Mouse (Mus musculus) liver (tissue): ENCODE results near the gene Man1b1.

ENCODE experiments used
- DNase-seq: peaks from one replicate; pipeline ENCODE4 v3.0.0-alpha.2; 2020; ENCODE audit warnings: mixed read lengths

The Man1b1 gene

DNA sequence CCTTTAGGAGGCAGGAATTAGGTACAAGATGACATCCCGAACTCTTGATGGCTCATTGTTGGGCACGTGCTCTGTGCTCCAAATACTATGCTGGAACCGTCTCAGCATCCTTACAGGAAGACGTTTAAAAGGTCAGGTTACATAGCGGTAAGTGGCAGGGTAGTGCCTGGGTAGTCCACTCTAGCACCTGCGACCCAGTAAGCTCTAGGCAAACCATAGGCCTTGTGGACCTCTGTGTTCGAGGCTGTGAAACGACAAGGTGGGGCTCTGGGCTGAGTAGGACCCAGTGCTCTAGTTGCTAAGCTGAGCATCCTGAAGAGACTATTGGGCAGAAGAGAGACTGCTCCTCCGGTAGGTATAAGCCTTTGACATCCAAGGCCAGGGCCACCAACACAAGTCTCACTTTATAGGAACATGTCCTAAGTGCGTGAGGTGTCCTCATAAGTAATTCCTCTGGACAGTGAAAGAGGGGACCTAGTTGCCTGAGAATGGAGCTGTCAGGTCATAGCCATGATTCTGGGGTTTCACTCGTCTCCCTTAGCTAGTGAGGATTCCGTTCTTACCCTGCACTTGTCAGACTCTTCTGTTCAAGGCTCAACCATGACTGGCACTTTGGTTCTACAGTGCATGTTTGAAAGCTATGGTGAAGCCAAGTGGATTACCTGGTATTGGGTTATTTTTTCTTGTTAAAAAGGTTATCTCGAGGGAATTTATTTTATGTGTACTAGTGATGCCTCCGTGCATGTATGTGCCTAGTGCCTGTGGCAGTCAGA lies 26.4 kb upstream of the Man1b1 start:
- DNase-seq: no peak

DNA sequence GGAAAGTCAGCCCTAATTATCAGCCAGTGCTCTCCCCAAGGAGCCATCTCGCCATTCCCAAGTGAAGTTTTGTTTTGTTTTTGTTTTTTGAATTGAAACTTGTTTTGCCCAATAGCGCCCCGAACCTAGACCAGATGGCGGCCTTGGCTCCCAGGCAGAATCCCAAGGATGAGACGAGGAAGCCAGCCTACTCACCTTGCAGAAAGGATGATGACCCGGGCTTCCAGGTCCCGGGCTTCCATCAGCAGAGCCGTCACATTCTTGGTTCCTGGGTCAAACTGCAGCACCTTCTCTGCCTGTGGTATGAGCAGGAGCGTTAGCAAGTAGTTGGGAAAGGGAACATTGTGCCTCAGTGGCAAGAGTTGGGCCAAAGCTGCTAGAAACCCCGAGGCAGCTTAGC lies 22.0 kb upstream of the Man1b1 start:
- no peak for DNase-seq

DNA sequence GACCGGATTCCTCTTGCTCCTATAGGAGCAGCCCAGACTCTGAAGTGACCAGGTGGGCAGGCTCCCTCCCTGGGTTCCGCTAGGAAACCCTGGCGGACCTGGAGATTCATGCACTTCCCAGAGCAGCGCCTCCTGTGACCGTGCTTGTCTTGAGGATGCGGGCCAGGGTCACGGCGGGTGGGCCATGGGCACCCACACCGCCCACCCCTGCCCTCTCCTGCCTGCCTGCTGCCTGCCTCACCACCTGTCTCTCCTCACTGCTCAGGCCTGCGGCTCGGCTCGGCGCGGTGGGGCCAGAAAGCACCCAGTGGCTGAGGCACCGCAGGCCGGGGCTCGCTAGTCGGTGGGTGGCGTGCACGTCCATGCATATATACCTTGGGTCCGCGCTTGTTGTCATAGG lies 21.2 kb upstream of the Man1b1 start:
- DNase-seq: no peak

DNA sequence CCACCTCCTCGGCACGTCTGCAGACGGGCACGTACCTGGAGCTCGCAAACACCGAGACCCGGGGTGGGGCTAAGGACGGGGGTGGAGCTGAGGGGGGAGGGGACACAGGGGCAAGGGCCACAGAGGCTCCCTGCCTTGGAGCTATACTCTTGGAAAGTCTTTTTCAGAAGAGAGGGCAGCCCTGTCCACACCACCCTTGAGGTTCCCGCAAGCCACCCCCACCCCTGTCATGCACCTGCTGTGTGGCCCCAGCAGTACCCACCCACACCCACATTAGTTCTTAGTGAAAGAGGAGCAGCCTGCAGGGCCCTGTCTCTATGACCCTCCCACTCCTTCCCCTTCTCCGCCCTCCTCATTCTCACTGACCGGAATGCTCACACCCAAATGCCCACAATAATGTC lies 20.6 kb upstream of the Man1b1 start:
- no peak for DNase-seq

DNA sequence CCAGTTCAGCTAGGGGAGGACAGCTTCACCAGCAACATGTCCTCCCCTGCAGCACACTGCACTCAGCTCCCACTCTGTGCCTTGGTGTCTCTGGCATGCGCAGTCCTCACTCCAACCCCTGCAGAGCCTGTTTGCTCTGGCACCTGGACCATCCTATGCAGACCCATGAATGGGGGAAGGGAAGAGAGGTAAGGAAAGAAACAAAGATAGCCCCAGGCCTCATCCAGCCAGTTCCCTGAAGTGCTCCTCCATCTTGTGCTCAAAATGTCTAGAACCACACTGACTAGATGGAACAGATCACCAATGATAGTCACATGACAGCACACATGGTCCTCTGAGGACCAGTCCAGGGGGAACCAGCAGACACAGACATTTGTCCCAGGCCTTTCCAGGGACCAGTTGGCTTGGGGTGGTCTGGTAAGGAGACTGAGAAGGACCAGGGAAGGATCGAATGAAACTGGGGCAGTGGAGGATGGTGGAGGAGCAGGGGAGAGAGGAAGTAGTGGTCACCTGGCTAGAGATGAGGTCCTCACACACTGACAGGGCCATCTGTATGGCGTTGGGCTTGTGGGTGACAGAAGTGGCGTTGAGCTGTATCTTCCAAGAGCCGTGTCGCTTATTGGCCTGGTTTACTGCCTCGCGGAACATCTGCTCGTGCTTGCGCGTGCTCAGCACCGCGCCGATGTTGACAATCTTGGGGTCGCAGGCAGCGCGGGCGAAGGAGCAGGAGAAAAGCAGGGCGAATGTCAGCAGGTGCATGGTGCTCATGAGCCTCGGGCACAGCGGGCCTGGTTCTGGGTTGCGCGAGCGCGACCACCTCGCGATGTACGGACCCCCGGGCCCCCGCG lies 13.8 kb upstream of the Man1b1 start:
- no peak for DNase-seq

DNA sequence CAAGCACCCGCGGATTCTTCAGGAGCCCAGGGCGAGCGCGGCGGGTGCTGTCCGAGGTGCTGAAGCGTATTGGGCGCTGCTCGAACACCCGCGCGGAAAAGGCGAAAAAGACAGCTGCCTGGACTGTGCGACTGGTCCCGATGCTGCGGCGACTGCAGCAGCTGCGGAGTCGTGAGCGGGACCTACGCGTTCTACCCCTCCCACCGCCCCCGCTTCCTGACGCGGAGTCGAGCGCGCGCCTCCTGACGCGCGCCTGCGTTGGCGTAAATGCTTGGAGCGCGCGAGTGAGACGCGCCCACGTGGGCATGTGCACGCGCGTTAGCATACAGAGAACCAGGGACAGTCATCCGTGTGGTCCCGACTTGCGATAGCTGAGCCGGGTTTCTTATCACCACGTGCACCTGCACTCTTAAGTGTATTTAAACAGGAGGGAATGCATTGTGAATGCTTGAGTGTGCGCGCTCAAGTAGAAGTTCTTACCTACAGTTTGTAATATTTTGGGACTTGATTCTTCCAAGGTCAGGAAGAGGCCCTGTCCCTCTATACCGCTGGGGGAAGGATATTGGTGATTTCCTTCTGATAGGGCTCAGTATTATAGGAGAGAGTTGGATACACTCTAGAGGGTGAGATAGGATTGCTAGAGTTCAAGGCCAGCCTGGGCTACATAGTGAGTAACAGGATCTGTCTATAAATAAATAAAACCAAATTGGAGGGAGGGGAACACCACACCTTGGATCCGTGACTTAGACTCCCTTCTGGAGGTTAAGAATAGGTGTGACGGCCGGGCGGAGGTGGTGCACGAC lies 13.0 kb upstream of the Man1b1 start, which contains the start of gene Grin1:
Grin1 (minus strand) TSS at position 217 of the 803 bp plus-strand sequence.
- peak; percentile 69 for DNase-seq

DNA sequence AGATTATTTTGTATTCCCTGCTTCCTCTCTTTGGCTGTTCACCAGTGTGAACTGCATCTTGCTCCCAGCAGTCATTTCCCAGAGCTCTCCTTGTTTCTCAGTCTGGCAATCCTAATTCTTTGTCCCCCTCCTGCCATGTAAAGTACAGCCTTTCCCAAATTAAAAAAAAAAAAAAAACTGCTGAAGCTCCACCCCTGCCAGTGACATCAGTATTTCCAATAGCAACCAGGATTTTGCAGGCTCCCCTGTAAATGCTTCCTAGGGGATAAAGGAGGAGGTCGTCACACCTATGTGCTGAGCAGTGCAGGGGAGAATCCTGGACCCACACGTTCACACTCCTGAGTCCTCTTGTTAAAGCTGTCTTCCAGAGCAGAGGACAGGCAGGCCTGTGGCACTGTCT lies 12.1 kb upstream of the Man1b1 start:
- DNase-seq: no peak

DNA sequence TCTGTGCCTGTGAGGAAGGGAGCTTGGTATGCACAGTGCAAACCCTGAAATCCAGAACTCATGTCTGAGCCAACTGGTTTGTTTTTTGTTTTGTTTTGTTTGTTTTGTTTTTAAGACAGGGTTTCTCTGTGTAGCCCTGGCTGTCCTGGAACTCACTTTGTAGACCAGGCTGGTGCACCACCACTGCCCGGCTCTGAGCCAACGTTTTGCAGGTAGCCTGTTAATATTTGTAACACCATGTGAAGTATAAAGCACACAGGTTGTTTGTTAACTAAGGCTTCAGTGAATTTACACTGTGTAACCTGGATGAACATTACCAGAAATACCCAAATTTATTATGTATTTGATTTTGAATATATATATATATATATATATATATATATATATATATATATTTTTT lies 6.1 kb upstream of the Man1b1 start:
- no peak for DNase-seq

DNA sequence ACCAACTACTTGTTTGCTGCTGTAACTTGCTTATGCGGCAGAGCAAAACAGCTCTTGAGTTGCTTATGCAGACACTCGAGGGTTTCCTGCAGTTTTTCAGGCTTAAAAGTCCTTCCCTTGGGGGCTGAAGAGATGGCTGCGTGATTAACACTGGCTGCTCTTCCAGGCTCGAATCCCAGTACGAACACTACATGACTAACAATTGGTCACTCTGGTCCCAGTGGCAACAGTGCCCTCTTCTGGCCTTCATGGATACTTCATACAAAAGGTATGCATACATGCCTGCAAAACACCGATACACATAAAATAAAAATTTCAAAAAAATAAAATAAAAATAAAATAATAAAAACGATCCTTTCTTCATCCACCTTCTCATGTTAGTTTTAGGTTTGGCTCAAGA lies 3.7 kb upstream of the Man1b1 start:
- peak; percentile 31 for DNase-seq

DNA sequence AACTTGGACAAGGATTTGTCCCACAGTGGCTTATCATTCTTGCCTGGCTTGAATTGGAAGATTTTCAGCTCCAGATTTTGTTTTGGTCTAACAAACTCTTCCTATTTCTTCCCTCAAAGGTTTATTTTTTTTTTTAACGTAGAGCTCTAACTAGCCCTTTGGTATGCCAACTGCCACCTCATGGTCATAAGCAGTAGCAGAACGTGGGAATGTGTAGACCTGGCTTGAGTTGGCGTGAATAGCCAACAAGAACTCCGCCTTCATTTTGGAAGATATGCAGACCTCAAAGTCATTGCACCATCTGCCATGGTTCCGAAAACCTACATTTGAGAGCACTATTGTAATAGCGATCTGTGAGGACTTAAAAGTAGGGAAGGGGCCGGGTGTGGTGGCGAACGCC lies 668 bp upstream of the Man1b1 start:
- DNase-seq: no peak

DNA sequence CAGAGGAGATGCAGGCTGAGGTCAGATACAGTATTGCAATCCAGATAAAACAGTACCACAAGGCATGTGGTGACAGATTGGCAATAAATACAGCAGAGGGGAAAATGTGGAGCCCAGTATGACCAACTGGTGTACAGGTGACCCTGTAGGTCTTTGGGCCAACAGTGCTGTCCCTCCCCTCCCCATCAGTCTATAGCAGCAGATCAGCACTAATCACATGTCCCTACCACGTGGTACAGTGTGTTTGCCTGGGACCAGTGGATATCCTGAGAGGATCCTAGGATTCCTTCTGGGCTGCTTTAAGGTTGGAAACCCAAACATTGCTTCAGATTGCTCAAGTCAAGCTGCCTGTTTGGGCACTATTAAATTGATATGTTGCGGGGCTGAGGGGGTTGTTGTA lies 1.4 kb downstream of the Man1b1 start:
- no peak for DNase-seq

DNA sequence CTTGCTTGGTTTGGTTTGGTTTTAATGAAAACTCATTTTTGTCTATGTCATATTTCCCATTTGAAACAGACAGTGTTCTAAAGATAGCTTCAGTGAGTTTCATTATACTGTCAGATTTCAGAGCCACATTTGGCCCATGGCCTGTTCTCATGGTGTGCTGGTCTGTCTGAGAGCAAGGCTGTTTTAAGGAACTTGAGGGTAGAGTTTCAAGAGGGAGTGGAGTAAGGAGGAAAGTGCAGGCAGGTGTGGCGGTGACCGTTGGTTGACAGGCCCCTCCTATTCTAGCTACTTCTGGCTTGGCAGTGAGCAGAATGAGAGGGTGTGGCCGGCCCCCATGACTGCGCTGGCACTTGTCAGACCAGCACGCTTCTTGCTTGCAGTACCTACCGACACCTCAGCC lies 6.2 kb downstream of the Man1b1 start:
- DNase-seq: no peak

DNA sequence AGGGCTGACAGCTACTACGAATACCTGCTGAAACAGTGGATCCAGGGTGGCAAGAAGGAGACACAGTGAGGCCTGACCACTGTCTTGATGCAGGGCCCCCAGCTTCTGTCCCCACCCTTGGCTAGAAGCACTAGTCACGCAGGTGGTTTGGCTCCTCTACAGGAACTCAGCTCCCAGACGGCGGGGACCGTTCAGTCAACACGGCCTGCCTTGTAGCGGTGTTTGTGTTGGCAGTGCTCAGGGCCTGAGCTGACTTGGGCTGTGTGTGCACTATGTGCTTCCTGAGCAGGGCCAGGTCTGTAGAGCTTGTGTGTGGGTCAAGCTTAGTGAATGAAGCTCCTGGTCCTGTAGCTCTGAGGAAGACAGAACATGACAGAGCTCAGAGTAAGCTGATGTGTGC lies 16.0 kb downstream of the Man1b1 start:
- DNase-seq: no peak

DNA sequence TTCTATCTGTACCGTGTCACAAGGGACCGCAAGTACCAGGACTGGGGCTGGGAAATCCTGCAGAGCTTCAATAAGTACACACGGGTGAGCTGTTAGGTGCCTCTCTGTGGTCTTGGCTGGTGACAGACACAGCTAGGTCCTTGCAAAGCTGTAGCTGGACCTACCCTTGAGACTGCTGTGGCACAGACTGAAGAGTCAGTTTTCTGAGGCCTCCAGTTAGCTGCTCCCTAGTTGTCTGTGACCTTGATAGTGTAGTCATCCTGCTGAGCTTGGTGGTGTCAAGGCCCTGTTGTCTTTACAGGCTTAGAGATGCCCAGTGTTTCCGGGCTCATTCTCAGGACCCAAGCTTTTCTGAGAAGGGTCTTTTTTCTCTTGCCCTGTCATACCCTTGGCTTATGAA lies 17.4 kb downstream of the Man1b1 start:
- DNase-seq: no peak

DNA sequence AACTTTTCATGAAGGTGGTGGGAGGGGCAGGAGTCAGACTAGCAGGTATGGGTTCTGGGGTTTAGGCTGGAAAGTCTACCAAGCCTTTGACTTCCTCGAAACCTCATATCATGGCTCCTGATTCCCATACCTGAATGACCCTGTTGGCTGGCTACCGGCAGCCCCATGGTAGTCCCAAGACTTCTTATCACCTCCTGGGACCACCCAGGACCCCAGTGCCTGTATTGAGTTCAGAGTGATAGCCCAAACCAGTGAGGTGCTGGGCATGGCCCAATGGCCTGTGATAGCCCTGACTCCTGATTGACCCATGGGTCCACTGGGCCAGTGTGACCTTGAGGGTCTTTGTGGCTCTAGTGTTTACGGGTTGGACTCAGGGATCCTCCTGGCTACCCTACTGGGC lies 18.6 kb downstream of the Man1b1 start:
- DNase-seq: no peak

DNA sequence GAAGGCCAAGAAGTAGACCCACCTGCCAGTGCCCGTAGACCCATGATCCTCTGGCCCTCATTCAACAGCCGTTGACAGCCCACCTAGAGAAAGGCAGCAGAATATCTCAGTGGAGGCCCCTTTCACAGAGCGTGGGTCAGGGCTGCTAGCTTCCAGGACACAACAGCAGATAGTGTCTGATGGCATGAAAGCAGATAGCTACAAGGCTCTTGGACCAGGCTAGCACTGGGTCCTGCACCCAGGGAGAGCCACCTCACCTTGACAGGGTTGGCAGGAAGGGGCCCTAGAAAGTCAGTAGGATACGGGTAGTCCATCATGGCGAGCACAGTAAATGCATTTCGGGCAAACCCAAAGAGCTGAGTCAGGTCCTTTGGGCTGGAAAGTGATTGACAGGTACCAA lies 22.1 kb downstream of the Man1b1 start:
- DNase-seq: no peak

DNA sequence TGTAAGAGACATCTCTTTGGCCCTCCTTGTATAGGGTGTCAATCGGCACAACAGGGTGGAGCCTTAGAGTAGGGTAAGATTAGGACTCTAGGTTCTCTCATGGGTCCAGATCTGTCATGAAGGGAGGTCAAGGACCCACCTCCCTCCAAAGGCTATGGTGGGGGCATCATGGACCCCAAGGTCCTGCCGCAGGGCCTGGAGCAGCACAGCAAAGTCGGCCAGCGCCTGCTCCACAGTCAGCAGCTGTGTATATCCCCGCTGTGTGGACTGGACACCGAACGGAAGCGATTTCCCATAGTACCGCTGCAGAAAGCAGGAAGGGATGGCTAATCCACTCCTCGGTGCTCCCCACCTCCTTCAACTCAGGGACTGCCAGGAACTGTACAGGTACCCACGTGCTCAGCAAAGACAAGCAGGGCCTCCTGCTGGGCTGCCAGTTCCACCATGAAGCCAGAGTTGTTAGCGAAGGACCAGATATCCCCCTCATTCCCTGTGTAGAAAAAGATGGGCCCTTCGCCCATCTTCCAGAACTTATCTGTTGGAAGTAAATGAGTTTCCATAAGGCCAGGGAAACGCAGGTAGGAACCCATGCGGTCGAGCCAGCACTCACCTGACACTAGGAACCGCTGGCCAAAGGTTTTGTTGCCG lies 23.4 kb downstream of the Man1b1 start:
- DNase-seq: no peak

DNA sequence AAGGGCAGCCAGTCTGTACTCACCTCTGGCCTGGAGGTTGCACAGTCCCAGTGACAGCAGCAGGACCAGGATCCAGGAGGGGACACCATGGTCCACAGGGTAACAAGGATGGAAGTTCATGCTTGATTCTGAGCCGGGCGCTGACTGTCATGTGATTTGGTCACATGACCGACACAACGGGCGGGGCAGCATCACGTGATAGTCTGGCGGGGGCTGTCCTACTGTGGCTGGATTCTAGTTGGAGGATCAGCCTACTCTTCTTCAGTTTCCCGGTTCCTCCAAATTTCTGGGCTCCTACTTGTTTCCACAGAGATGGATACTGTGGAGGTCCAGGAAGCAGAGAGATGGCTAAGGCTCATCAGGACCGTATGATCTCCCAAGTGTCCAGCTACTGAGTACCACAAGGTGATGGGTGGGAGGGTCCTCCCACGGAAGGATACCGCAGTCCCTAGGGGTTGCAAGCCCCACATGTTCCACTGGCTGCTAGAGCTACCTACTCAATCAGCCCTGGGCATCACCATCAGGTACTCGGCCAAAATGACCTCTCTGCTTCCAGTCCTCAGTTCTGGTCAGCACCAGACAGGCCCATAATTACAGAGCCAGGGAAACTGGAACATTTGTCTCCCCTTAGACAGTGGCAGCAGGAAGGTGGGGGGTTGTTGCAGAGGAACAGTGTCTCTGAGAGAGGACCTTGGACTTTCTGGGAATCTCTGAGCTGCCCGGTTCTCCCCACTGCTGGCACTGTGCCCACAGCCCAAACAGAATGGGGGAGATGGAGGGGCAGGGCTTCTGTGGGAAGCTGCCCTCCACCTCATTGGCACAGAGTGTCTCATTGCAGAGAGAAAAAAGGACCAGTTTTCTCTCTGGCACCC lies 24.3 kb downstream of the Man1b1 start, which contains the start of gene Dpp7:
Dpp7 (minus strand) TSS at position 152 of the 872 bp plus-strand sequence.
- peak; percentile 86 for DNase-seq

DNA sequence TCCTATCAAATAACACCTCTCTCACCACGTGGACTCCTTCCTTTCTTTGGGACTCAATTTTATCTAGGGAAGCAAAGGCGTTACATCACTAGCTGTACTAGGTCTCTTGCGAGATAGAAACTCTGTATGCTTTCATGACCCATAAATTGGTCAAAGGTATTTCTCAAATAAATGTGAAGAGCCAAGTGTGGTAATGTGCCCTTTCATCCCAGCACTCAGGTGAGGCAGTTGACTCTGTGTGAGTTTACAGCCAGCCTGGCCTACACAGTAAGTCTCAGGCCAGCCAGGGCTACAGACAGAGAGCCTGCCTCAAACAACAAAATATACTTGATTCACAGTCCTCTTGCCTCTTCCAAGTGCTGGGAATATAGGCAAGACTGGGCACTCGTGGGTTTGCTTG lies 27.7 kb downstream of the Man1b1 start:
- DNase-seq: no peak

DNA sequence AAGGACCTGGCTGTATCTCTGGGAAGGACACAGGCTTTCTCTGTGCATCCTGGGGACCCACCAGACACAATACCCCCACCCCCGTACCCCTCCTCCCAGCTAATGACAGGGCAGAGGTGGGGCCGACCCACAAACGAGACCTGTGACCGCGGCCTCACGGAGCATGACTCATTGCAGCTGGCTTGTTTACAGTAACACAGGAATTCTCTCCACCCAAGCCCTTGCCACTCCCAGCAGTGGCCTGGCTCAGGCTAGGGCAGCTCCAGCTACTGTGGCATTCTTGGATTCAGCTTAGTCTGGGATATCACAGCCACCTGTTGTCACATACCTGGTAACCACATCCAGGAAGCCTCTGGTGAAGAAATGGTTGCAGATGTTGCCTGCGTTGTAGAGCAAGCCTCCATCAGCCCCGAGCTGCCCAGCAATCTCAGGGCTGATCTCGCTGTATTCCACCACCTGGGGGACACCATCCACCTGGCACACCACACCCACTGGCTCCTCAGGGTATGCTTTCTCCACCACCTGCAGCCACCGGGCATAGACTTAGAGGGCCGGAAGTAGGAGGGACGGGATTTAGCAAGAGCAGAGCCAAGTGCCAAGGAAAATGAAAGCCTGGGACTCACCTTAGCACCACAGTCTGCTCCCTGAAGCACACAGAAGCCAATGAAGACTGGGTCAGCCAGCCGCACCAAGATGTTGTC lies 31.5 kb downstream of the Man1b1 start:
- no peak for DNase-seq

DNA sequence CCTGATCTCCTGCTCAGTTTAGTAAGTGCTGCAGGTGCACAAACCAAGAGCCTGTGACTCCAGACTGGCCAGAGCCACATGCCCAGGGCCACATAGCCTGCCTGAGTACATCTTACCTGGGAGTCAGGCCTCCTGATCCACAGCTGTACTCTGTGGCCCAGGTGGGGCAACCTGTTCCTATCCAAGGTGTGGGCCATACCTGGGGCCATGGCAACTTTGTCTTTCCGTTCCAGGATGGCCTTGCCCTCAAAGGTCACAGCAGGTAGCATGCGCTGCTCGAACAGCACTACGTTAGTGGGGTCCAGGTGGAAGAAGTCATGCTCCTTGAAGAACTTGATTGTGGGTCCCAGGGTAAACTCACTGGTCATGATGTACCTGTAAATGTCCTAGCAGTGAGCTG lies 32.2 kb downstream of the Man1b1 start:
- DNase-seq: no peak
